Mouse (Mus musculus) liver, embryonic 14.5 days (tissue): ENCODE measurements around the gene 0610010K14Rik.

Experiments used
- CTCF ChIP-seq: IDR thresholded peaks from 2 replicates; pipeline ENCODE4 v1.5.1; 2016; ENCODE audit warnings: antibody characterized with exemption, low read depth, control low read depth
- EP300 ChIP-seq: IDR thresholded peaks from 2 replicates; pipeline ENCODE4 v1.6.1; 2016; ENCODE audit warnings: antibody characterized with exemption, low read depth

- TF ChIP-seq CTCF, result no peak
- no peak for TF ChIP-seq EP300
Measured at GRCm38 (mm10) chr11:70229260-70230010, 8.3 kb downstream of the 0610010K14Rik start, which contains the start of gene Bcl6b.
